Mouse (Mus musculus) intestine, embryonic 14.5 days (tissue): ENCODE data around the gene Pard3. TPM values are rescaled to one million over a fixed set of nuclear protein-coding genes. Genes with fewer than 3 reads are reported as not detected.

Experiments used
- ATAC-seq: fragments of 200-750 bp; cut with Nextera tagmentation; replicated peaks from 2 replicates; pipeline ENCODE4 v1.8.0; 2017; ENCODE audit warnings: low read depth, moderate number of reproducible peaks, moderate TSS enrichment, moderate library complexity; ENCODE audit not compliant: low FRiP score, low TSS enrichment
- DNase-seq: peaks from one replicate; pipeline ENCODE4 v3.0.0-alpha.2; 2018; ENCODE audit warnings: low spot score
- H3K27ac ChIP-seq: fragments of 300-500 bp; sonication (generic); 2 replicates; pipeline ENCODE4 v1.5.1; 2014; ENCODE audit warnings: low read depth, mild to moderate bottlenecking, control low read depth
- H3K27me3 ChIP-seq: fragments of 300-500 bp; sonication (generic); replicated peaks from 2 replicates; pipeline ENCODE4 v1.6.1; 2014; ENCODE audit warnings: low read length, control low read depth; ENCODE audit not compliant: control insufficient read depth, insufficient read depth
- H3K36me3 ChIP-seq: fragments of 300-500 bp; sonication (generic); 2 replicates; pipeline ENCODE4 v1.6.1; 2014; ENCODE audit warnings: low read length, control low read depth; ENCODE audit not compliant: control insufficient read depth, insufficient read depth
- H3K4me1 ChIP-seq: fragments of 300-500 bp; sonication (generic); replicated peaks from 2 replicates; pipeline ENCODE4 v1.6.1; 2014; ENCODE audit warnings: low read length, control low read depth, mixed read lengths; ENCODE audit not compliant: control insufficient read depth, insufficient read depth
- H3K4me2 ChIP-seq: fragments of 300-500 bp; sonication (generic); 2 replicates; pipeline ENCODE4 v1.6.1; 2014; ENCODE audit warnings: low read length
- H3K4me3 ChIP-seq: fragments of 300-500 bp; sonication (generic); 2 replicates; pipeline ENCODE4 v1.5.1; 2014; ENCODE audit warnings: low read depth, low read length, control low read depth, mixed read lengths
- H3K9ac ChIP-seq: fragments of 300-500 bp; sonication (generic); 2 replicates; pipeline ENCODE4 v1.6.1; 2014; ENCODE audit warnings: mild to moderate bottlenecking, low read length
- H3K9me3 ChIP-seq: fragments of 300-500 bp; sonication (generic); 2 replicates; pipeline ENCODE4 v1.6.1; 2016; ENCODE audit warnings: low read length, control low read depth; ENCODE audit not compliant: control insufficient read depth
- WGBS: fragments of 180-500 bp; shearing (Covaris S2); extraction: QIAGEN DNeasy Blood & Tissue Kit; methylation state at CpG from one replicate; pipeline ENCODE4 v1.1.7; 2014; 5-methylcytosine and 5-hydroxymethylcytosine counted together
- polyA plus RNA-seq: library from polyadenylated mRNA; unstranded; fragments of >200 nt; fragmentation: Nextera tagmentation; extraction: Ambion mirVana; gene quantifications from 2 replicates; pipeline ENCODE4 v1.2.1, GENCODE M21; 2014

Pard3 gene
- polyA plus RNA-seq, 1 experiment from 2014 or later: 36.6 TPM

DNA sequence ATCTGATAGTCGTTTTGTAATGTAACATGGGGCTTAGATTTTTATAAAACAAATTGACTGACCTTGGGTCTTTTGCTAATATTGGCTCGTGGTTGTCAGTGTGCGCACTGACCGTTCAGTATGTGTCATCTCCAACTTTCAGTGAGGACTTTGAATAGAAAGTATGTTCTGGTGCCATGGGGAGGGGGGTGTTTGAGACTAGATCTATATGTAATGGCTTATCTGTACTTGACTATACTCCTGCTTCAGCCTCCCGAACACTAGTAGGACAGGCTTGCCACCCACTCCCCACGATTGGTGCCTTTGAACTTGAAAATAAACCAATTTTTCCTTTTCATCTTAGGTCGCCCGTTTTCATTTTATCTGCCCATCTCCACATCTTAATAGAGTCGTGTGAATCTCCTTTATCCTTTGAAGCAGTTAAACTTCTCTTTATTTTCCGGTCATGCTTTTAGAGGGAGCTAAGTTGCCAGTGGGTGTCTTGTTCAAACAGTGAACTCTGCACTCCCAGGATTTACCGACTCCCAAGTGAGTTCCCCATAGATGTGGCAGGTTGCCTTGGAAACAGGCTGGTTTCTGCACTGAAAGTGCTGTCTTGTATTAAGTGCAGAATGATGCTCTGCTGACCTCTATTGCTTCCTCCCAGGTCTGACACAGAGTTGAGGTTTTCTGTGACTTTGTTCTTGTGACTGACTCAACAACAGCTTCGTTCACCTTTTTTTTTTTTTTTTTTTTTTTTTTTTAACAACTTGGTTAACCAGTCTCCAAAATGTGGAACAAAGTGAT lies 204.7 kb downstream of the Pard3 start:
- no peak for DNase-seq
- WGBS: 69% methylated on average over 12 of the region's 12 CpGs

DNA sequence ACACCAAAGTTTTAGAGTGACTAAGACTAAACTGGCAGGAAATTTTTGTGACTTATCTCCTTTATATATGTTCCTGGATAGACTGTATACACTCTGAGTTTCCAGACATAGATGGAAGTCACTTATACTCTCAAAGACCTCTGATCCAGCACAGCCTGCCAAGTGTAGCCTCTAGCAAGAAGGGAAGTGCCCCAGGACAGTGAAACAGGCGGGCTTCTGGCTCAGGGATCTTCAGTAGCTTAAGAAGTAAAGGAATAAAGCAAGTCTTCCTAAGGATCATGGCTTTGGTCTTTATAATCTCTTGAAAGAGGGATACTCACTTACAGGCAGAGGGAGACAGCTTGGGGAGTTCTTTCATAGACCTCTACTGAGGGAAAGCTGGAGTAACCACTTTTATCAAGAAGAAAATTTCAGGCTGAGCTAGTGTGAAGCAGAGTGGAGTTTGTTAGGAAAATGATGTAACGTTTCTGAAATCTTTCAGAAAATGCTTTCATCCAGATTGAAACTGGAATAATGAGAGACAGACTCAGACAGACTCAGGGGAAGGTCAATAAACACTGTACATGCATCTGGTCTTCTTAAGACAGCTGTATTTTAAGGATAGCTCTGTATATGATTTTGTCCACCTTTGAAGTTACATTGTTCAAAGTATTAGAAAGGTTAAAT lies 205.5 kb downstream of the Pard3 start:
- Histone ChIP-seq H3K9me3 (no peaks in the 10 kb centered on the region), H3K4me1 (no peaks in the 10 kb centered on the region; the same call in 1 of the 2 replicates), H3K27ac (no peak overlapping the region; the same call in 1 of the 2 replicates), H3K27me3 (no peaks in the 10 kb centered on the region), H3K4me2 (no peak overlapping the region), H3K36me3 (no peaks in the 10 kb centered on the region), H3K9ac (no peak overlapping the region), H3K4me3 (no peak overlapping the region)
- ATAC-seq (no peak), DNase-seq (no peak)
- 41% methylated on average over 2 of the region's 2 CpGs for WGBS

More for the DNA sequence above, 204.7 kb downstream of the Pard3 start:
- H3K9me3 ChIP-seq: no peaks in the 10 kb centered on the region
- H3K36me3 ChIP-seq: no peaks in the 10 kb centered on the region
- H3K27ac ChIP-seq: no peak overlapping the region
- H3K4me3 ChIP-seq: no peak overlapping the region
- no peak for ATAC-seq
- H3K27me3 ChIP-seq: no peaks in the 10 kb centered on the region
- H3K4me2 ChIP-seq: no peak overlapping the region
- no peaks in the 10 kb centered on the region; the same call in 1 of the 2 replicates for H3K4me1 ChIP-seq
- H3K9ac ChIP-seq: no peak overlapping the region

DNA sequence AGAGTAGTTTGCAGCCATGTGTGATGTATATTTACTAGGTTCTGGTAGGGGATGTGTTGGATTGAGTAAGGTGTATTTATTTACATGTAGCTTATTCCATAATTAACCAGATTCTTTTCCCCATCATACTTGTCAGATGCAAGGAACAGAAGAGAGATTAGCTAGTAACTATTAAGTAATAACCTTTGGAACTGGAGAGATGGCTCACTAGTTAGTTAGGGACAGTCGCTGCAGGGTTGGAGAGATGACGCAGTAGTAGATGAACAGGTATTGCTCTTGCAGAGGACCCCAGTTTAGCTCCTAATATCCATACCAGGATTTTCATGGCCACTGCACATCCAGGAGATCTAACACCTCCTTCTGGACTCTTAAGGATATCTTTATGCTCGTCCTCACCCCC lies 207.5 kb downstream of the Pard3 start:
- ATAC-seq (no peak), DNase-seq (no peak)
- Histone ChIP-seq H3K4me2 (no peak overlapping the region), H3K36me3 (no peaks in the 10 kb centered on the region), H3K4me3 (no peak overlapping the region), H3K27ac (no peak overlapping the region), H3K27me3 (no peaks in the 10 kb centered on the region), H3K9ac (no peak overlapping the region), H3K9me3 (no peaks in the 10 kb centered on the region), H3K4me1 (no peaks in the 10 kb centered on the region; the same call in 1 of the 2 replicates)
- 95% methylated on average over 3 of the region's 3 CpGs for WGBS

DNA sequence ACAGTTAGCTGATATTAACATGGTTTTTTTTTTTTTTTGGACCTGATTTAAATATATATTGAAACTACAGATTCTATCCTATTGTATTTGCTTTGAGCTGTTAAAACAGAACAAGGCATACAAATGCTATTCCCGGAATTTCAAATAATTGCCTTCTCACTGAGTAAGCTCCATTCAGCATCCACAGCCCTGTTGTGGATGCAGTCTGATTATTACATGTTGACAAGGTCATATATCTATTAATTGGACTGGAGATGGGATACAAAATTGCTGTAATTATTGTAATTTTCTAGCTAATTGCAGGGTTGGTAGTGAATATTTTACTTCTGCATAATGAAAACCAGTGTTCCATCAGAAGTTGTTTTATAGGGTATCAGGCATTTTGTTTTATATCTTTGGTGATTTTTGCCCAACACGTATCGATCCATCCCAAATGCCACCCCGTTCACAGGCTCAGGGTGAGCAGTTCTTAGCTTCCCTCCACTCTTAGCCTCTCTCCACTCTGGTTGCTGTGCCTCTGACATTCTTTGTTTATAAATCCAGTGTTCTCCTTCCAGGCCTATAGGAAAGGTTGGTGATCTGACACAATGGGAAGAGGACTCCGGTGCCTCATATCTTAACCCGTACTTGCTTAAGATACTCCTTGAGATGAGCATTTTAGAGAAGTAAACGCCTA lies 216.7 kb downstream of the Pard3 start:
- H3K4me3 ChIP-seq: no peak overlapping the region
- H3K9me3 ChIP-seq: no peaks in the 10 kb centered on the region

DNA sequence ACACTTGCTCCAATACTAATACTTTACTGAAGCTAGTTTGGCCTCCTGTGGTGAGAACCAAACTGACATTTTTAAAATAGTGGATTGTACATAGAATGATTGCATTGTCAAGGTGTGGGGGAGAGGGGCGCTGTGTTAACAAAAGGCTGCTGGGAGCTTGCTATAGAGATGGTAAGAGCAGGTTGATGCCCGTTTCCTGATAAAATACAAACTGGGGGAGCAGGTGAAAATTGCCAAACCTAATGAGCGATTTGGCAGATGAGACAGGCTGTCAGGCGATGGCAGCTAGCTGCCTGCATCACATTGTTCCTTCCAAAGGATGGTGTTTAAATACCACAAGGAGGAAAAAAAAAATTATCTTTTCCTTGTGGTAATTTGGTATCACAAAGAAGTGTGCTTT lies 217.3 kb downstream of the Pard3 start:
- no peak for ATAC-seq

More for the DNA sequence above, 216.7 kb downstream of the Pard3 start:
- H3K4me2 ChIP-seq: no peak overlapping the region
- no peaks in the 10 kb centered on the region for H3K4me1 ChIP-seq
- DNase-seq (no peak), ATAC-seq (no peak)
- peaks cover 14% of the 10 kb centered on the region; the same call in 1 of the 2 replicates for H3K36me3 ChIP-seq
- WGBS: 87% methylated on average over 7 of the region's 7 CpGs
- H3K9ac ChIP-seq: no peak overlapping the region
- H3K27ac ChIP-seq: no peak overlapping the region
- no peaks in the 10 kb centered on the region for H3K27me3 ChIP-seq

DNA sequence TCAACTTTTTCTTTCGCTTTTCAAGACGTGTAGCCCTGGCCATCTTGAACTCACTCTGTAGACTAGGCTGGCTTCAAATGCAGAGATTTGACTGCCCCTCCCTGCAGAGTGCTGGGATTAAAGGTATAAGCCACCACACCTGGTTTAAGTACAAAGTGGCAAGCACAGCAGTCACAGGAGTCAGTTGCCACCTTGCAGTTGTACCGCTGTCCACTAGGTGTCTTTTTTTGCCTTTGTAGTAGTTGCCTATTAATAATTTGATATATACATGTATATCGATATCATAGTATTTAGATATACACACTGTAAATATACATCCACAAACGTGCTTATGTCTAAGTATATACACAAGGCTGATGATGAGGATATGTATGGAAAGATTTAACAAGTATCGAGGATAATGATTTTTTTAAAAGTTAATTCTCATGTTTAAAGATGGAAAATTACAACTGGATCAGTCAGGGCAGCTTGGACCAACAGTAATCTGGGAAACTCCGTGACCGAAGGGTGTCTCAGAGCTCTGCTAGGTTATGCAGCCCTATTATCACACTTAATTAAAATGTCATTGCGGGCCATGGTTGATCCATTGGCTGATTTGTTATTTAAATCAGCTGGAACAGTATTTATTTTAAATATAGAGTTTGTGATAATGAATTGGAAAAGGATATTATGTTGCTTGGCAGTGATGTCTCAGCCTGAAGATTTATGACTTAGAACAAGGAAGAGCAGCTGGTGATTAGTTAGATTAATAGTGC lies 220.9 kb downstream of the Pard3 start:
- Histone ChIP-seq H3K4me1 (no peaks in the 10 kb centered on the region), H3K4me2 (no peak overlapping the region), H3K9ac (no peak overlapping the region), H3K36me3 (no peaks in the 10 kb centered on the region), H3K4me3 (no peak overlapping the region), H3K27ac (no peak overlapping the region), H3K9me3 (no peaks in the 10 kb centered on the region), H3K27me3 (no peaks in the 10 kb centered on the region)
- WGBS: 92% methylated on average over 9 of the region's 9 CpGs
- ATAC-seq (no peak), DNase-seq (no peak)

More for the DNA sequence above, 217.3 kb downstream of the Pard3 start:
- no peak for DNase-seq
- no peaks in the 10 kb centered on the region for H3K9me3 ChIP-seq
- H3K4me2 ChIP-seq: no peak overlapping the region
- 95% methylated on average over 4 of the region's 4 CpGs for WGBS
- no peaks in the 10 kb centered on the region for H3K4me1 ChIP-seq
- no peak overlapping the region for H3K9ac ChIP-seq
- H3K36me3 ChIP-seq: peaks cover 14% of the 10 kb centered on the region; the same call in 1 of the 2 replicates
- no peak overlapping the region for H3K4me3 ChIP-seq
- H3K27ac ChIP-seq: no peak overlapping the region
- no peaks in the 10 kb centered on the region for H3K27me3 ChIP-seq

DNA sequence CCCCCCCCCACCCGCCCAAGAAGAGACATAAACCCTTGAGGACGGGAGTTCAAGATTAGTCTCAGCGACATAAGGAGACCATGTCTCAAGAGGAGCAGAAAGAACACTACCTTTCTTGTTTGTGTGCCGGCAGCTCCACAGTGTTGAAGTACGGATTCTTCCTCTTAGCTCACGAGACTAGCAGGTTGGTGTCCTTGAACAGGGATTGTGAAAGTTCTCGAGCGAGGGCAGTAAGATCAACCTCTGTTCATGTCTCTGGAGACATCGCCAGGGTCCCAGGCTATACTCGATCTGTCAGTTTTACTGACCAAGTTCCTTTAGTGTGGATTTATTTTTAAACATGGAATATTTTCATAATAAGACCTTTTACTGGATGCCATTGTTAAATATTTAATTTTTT lies 224.1 kb downstream of the Pard3 start:
- H3K9ac ChIP-seq: no peak overlapping the region
- no peak overlapping the region for H3K4me3 ChIP-seq
- no peak overlapping the region for H3K4me2 ChIP-seq
- DNase-seq (no peak), ATAC-seq (no peak)
- WGBS: 88% methylated on average over 10 of the region's 10 CpGs
- no peaks in the 10 kb centered on the region for H3K27me3 ChIP-seq
- H3K9me3 ChIP-seq: no peaks in the 10 kb centered on the region
- no peaks in the 10 kb centered on the region for H3K4me1 ChIP-seq
- H3K36me3 ChIP-seq: no peaks in the 10 kb centered on the region
- no peak overlapping the region for H3K27ac ChIP-seq

DNA sequence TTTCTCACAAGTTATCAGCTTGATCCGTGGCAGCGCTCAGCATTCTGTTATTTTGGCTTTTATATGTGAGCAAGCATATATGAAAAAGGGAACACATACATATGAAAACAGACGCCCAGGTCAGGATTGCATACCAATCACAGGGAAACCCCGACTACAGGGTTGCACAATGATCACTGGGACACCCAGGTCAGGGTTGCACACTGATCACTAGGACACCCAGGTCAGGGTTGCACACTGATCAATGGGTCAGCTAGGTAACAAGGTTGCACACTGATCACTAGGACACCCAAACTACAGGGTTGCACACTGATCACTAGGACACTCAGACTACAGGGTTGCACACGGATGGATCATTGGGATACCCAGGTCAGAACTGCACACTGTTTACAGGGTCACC lies 228.6 kb downstream of the Pard3 start:
- WGBS: 94% methylated on average over 5 of the region's 5 CpGs
- H3K4me2 ChIP-seq: no peak overlapping the region
- ATAC-seq (no peak), DNase-seq (no peak)
- no peaks in the 10 kb centered on the region for H3K9me3 ChIP-seq
- no peaks in the 10 kb centered on the region for H3K36me3 ChIP-seq
- H3K27me3 ChIP-seq: no peaks in the 10 kb centered on the region
- no peak overlapping the region for H3K27ac ChIP-seq
- H3K4me1 ChIP-seq: no peaks in the 10 kb centered on the region
- no peak overlapping the region for H3K4me3 ChIP-seq
- H3K9ac ChIP-seq: no peak overlapping the region
